Mouse (Mus musculus) embryonic facial prominence, embryonic 13.5 days (tissue): ENCODE data around the gene Prdx2. TPM values are rescaled to one million over a fixed set of nuclear protein-coding genes. Genes with fewer than 3 reads are reported as not detected.
A peak's percentile ranks its signal among the peaks of the same experiment; 100 is the strongest.

ENCODE experiments used
- ATAC-seq: fragments of 200-750 bp; cut with Nextera tagmentation; 2 replicates; pipeline ENCODE4 v1.8.0; 2017; ENCODE audit warnings: low read depth; ENCODE audit not compliant: insufficient number of reproducible peaks, insufficient read depth, low FRiP score, low TSS enrichment
- H3K27ac ChIP-seq: fragments of 300-500 bp; sonication (generic); 2 replicates; pipeline ENCODE4 v1.5.1; 2015; ENCODE audit warnings: moderate library complexity, mild to moderate bottlenecking, inconsistent platforms
- H3K27me3 ChIP-seq: fragments of 300-500 bp; sonication (generic); 2 replicates; pipeline ENCODE4 v1.6.1; 2015; ENCODE audit warnings: mild to moderate bottlenecking, inconsistent platforms
- H3K36me3 ChIP-seq: fragments of 300-500 bp; sonication (generic); 2 replicates; pipeline ENCODE4 v1.6.1; 2015; ENCODE audit warnings: mild to moderate bottlenecking, inconsistent platforms
- H3K4me1 ChIP-seq: fragments of 300-500 bp; sonication (generic); 2 replicates; pipeline ENCODE4 v1.6.1; 2015; ENCODE audit warnings: inconsistent platforms
- H3K4me2 ChIP-seq: fragments of 300-500 bp; sonication (generic); 2 replicates; pipeline ENCODE4 v1.6.1; 2015; ENCODE audit warnings: moderate library complexity, mild to moderate bottlenecking, inconsistent platforms
- H3K4me3 ChIP-seq: fragments of 300-500 bp; sonication (generic); 2 replicates; pipeline ENCODE4 v1.5.1; 2015; ENCODE audit warnings: mild to moderate bottlenecking, inconsistent platforms
- H3K9ac ChIP-seq: fragments of 300-500 bp; sonication (generic); 2 replicates; pipeline ENCODE4 v1.6.1; 2015; ENCODE audit warnings: mild to moderate bottlenecking, inconsistent platforms
- H3K9me3 ChIP-seq: fragments of 300-500 bp; sonication (generic); 2 replicates; pipeline ENCODE4 v1.6.1; 2016; ENCODE audit warnings: inconsistent platforms
- WGBS: fragments of 180-500 bp; shearing (Covaris S2); methylation state at CpG from one replicate; pipeline ENCODE4 v1.1.7; 2015; ENCODE audit warnings: mixed read lengths; 5-methylcytosine and 5-hydroxymethylcytosine counted together
- polyA plus RNA-seq: library from polyadenylated mRNA; unstranded; fragments of >200 nt; fragmentation: Nextera tagmentation; extraction: Ambion mirVana; gene quantifications from 2 replicates; pipeline ENCODE4 v1.2.1, GENCODE M21; 2015

Prdx2 gene
- polyA plus RNA-seq, 1 experiment from 2014 or later, result 1,010 TPM

DNA sequence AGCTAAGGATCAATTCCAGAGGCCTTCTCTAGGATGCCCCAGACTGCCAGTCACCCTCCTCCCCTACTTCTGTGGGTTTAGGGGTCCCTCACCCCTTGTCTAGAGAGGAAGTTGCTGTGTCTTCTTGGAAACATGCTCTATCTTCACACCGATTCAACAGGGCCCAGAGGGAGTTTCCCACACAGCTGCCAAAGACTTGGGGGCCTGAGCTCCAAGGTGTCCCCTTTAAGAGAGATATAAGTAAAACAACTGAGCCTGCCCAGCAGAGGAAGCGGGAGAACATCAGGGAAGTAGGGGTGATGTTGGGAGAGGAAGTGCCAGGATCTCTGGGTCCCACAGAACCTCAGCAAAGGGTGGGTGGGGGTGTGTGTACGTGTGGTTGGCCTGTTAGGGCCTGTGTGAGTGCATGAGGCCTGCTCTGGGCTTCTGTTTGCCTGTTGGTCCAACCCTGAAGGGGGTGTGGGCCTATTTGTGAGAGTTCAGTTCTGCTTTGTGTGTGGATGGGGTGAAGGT, 13.2 kb downstream of the Prdx2 start:
- H3K27me3 ChIP-seq, result peaks cover 47% of the 10 kb centered on the region
- H3K27ac ChIP-seq, result peak overlapping the region; percentile 68
- 63% methylated on average over 3 of the region's 3 CpGs for WGBS
- no peak overlapping the region for H3K4me2 ChIP-seq
- no peaks in the 10 kb centered on the region for H3K9me3 ChIP-seq
- H3K36me3 ChIP-seq, result no peaks in the 10 kb centered on the region
- ATAC-seq, result no peak
- no peak overlapping the region for H3K9ac ChIP-seq
- H3K4me1 ChIP-seq, result peaks cover 75% of the 10 kb centered on the region
- H3K4me3 ChIP-seq, result no peak overlapping the region

DNA sequence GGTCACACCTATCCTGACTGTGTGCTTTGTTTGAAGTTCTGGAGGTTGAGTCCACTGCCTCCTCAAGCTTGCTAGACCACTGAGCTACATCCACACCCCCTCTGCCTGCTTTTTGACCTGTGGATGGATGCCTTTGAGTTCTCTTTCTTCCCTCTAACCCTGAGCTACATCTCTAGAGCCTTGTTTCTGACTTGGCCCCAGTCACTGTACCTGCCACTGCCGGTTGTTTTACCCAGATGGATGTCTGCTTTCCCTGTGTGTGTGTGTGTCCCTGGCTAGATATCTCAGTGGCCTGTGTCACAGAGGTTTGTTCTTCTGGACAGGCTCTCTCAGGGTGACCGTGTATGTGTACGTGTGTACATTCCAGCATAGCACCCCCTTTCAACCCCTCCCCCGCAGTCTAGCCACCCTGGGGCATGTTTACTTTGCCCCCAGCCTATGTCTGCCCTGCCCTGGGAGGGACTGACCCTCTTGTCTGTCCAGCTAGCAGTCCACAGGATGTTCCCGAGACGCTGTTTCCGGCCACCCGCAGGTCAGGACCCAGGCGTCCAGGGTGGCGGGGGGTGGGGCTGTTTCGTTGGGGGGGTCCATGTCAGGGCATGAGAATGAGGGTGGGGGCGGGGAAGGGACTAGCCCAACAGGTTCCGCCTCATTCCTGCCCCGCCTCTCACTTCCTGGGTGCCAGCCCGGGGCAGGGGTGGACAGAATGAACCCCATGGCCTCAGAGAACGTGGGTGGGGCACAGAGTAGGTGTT, 15.1 kb downstream of the Prdx2 start:
- peak overlapping the region; percentile 69 for H3K9ac ChIP-seq
- ATAC-seq, result no peak
- H3K27me3 ChIP-seq, result peaks cover 28% of the 10 kb centered on the region
- no peaks in the 10 kb centered on the region for H3K9me3 ChIP-seq
- peak overlapping the region; percentile 56 for H3K4me3 ChIP-seq
- H3K27ac ChIP-seq, result peak overlapping the region; percentile 58
- WGBS, result 3% methylated on average over 16 of the region's 16 CpGs
- peaks cover 63% of the 10 kb centered on the region for H3K4me1 ChIP-seq
- peak overlapping the region; percentile 99 for H3K4me2 ChIP-seq
- no peaks in the 10 kb centered on the region for H3K36me3 ChIP-seq

DNA sequence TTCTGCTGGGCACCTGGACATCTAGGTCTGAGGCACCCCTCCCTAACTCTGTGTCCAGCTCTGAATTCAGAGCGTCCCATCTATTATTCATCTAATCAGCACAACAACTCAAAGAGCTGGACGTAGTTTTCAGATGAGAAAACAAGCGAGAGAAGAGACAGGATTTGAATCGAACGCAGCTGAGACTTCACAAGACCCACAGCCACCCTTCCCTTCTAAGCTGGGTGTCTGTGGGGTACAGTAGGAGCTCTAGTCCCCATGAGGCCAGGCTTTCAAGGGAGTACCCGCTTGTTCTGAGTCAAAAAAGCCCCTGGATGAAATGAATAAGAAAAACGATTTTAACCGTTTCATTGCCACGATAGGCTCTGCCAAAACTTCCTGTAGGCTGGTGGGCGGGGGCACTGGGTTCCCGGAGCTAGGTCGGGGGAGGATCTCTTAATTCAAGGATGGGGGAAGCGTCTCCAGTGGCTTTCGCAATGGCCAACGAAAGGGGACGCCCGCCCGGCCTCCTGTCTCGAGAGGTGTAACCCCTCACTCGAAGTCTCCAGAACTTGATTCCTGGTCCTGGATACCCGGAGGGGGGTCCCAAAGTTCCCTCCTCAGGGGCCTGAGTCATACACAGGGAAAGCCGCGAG, 15.8 kb downstream of the Prdx2 start:
- under 1% methylated on average over 23 of the region's 23 CpGs for WGBS
- Histone ChIP-seq H3K4me2 (peak overlapping the region; percentile 99), H3K36me3 (no peaks in the 10 kb centered on the region), H3K9me3 (no peaks in the 10 kb centered on the region), H3K4me3 (peak overlapping the region; percentile 56), H3K9ac (peak overlapping the region; percentile 69), H3K27ac (peak overlapping the region; percentile 62), H3K4me1 (peaks cover 57% of the 10 kb centered on the region), H3K27me3 (peaks cover 25% of the 10 kb centered on the region)
- no peak for ATAC-seq

DNA sequence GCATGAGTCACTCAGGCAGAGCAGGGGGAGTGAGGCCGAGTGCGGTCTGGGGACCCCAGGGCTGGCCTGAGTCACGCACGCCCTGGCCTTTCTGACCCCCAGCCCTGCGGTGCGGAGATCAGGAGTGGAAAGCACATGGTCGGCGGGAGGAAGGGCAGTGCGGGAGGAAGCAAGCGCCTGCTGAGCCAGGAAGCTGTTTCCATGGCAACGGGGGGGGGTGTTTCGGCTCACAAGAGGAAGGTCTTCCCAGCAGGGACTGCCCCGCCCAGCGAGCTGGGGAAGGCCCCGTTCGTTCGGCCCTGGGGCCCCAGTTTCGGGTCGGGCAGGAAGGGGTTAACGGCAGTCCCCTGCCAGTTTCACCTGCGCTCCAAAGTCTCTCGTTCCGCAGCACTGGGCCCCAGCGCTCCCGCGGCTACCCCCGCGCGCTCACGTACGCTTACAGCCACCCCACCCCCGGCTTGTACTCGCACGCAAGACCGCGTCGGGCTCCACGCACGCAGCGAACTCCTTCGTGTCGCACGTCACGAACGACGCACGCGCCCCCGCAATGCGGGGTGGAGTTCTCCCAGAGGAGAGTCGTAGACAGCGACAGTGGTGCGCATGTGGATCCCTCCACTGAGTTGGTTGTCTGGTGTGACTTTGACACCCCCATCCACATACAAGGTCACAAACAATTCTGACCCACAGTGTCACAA, 16.4 kb downstream of the Prdx2 start:
- peak overlapping the region; percentile 69 for H3K9ac ChIP-seq
- WGBS, result under 1% methylated on average over 53 of the region's 53 CpGs
- peak overlapping the region; percentile 99 for H3K4me2 ChIP-seq
- ATAC-seq, result no peak
- H3K27ac ChIP-seq, result peak overlapping the region; percentile 62
- no peaks in the 10 kb centered on the region for H3K36me3 ChIP-seq
- H3K4me3 ChIP-seq, result peak overlapping the region; percentile 56
- peaks cover 52% of the 10 kb centered on the region for H3K4me1 ChIP-seq
- peaks cover 25% of the 10 kb centered on the region for H3K27me3 ChIP-seq
- no peaks in the 10 kb centered on the region for H3K9me3 ChIP-seq

DNA sequence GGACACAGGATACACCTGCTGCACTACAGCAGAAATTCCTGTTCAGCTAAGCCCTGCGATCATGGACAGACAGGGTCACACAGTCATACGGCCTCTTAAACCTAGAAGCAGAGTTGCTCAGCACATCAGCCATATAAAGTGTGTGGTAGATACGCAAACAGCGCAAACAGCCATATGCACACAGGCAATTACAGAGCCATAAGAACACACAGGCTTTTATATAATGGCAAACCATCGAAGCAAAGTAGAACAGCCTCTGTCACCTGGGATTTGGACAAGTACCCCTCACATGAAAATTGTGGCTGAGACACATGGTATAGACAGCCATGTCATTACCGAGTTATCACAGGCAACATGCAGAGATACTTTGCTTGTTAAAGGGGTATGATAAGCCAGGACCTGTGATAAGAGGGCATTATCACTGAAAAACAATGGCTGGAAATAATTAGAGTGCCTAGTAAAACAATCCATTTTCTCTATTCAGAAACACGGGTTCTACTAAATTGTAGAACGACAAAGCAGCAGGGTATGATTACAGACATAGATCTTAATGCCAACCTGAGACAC, 17.1 kb downstream of the Prdx2 start:
- ATAC-seq, result no peak
- 33% methylated on average over 8 of the region's 8 CpGs for WGBS
- H3K4me3 ChIP-seq, result peak overlapping the region; percentile 56

DNA sequence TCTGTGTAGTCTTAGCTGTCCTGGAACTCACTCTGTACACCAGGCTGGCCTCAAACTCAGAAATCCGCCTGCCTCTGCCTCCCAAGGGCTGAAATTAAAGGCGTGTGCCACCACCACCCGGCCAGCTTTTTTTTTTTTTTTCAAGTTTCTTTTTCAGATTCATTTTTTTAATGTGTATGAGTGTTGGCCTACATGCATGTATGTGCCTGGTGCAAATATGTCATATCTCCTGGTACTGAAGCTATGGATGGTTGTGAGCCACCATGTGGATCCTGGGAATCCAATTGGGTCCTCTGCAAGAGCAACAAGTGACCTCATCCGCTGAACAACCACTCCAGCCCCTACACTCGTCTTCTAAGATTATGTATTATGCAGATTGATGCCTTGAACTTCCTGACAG, 18.0 kb downstream of the Prdx2 start:
- H3K4me2 ChIP-seq, result no peak overlapping the region
- 75% methylated on average over 5 of the region's 5 CpGs for WGBS
- no peak overlapping the region for H3K9ac ChIP-seq
- H3K9me3 ChIP-seq, result no peaks in the 10 kb centered on the region
- H3K36me3 ChIP-seq, result no peaks in the 10 kb centered on the region
- peaks cover 43% of the 10 kb centered on the region for H3K4me1 ChIP-seq
- no peak for ATAC-seq
- H3K4me3 ChIP-seq, result no peak overlapping the region
- H3K27ac ChIP-seq, result no peak overlapping the region
- H3K27me3 ChIP-seq, result peaks cover 25% of the 10 kb centered on the region

More for the DNA sequence above, 17.1 kb downstream of the Prdx2 start:
- Histone ChIP-seq H3K36me3 (no peaks in the 10 kb centered on the region), H3K27ac (peak overlapping the region; percentile 62), H3K27me3 (peaks cover 25% of the 10 kb centered on the region), H3K4me1 (peaks cover 52% of the 10 kb centered on the region), H3K4me2 (peak overlapping the region; percentile 99), H3K9ac (peak overlapping the region; percentile 69), H3K9me3 (no peaks in the 10 kb centered on the region)

DNA sequence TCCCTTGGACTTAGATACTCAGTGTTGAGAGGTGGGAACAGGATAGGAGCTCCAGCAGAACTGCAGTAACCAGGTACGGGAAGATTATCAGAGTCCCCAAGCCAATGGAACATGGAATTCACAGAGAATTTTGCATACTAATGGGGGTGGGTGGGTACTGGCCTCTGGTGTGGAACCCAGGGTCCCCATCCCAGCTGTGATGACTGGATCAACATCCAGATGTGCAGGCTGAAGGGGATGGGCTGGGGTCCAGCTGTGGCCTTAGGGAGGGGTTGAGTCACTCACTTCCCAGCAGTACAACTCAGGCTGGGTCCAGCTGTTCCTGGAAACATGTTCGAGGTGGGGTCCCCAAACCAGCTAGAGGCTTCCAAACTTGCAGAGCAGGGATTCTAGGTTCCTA, 18.5 kb downstream of the Prdx2 start:
- Histone ChIP-seq H3K9me3 (no peaks in the 10 kb centered on the region), H3K27ac (no peak overlapping the region), H3K4me1 (peaks cover 40% of the 10 kb centered on the region), H3K4me3 (no peak overlapping the region), H3K36me3 (no peaks in the 10 kb centered on the region), H3K27me3 (peaks cover 25% of the 10 kb centered on the region), H3K4me2 (no peak overlapping the region), H3K9ac (no peak overlapping the region)
- 65% methylated on average over 2 of the region's 2 CpGs for WGBS
- no peak for ATAC-seq

DNA sequence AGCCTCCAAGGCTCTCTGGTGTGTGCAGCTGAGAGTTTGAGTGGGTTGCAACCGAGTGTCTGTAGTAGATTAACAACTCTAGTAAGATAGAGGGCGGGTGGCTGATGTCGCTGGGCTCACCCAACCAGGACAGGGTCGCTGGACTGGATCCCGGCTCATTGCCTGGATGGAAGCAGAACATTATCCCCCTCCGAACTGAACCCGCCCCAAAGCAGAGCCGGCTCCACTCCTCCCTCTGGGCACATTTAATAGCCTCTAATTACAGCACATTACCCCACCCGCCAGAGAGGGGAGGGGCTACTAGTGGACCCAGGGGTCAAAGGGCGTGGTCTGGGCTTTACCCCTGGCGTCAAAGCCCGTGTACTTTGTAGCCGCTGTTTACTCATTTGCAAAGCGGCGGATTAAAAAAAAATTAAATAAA, 19.9 kb downstream of the Prdx2 start:
- H3K4me3 ChIP-seq, result peak overlapping the region; percentile 62; the same call in 1 of the 2 replicates
- H3K27ac ChIP-seq, result peak overlapping the region; percentile 71
- ATAC-seq, result no peak
- peaks cover 35% of the 10 kb centered on the region for H3K4me1 ChIP-seq
- WGBS, result 8% methylated on average over 15 of the region's 15 CpGs
- H3K4me2 ChIP-seq, result peak overlapping the region; percentile 90
- H3K9me3 ChIP-seq, result no peaks in the 10 kb centered on the region
- H3K27me3 ChIP-seq, result peaks cover 22% of the 10 kb centered on the region
- H3K36me3 ChIP-seq, result no peaks in the 10 kb centered on the region
- H3K9ac ChIP-seq, result peak overlapping the region; percentile 49; the same call in 1 of the 2 replicates

DNA sequence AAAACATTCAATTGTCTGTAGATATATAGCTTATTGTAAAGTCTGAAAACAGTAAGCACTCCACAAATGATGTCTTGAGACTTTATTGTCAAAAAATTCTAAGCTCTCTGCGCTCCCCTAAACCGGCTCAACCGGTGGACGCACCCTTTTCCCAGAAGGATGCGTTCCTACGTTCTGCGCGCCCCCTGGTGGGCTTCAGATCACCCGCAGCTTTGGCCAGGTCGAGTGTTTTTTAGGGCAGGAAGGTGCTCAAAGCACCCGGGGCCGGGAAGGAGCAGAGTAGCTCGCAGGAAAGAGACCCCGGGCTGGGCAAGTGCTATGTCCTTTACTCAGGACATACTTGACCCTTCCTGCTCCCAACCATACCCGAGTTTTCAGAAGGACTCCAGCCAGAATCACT, 20.4 kb downstream of the Prdx2 start:
- peak overlapping the region; percentile 69 for H3K9ac ChIP-seq
- peak overlapping the region; percentile 62 for H3K4me3 ChIP-seq
- 0% methylated on average over 15 of the region's 15 CpGs for WGBS
- peak; percentile 56; the same call in 1 of the 2 replicates for ATAC-seq
- 0 out of 2 replicates have a peak, but pooled peaks cover 2% of the 10 kb centered on the region for H3K36me3 ChIP-seq
- H3K4me1 ChIP-seq, result peaks cover 30% of the 10 kb centered on the region
- peak overlapping the region; percentile 64; the same call in 1 of the 2 replicates for H3K27ac ChIP-seq
- H3K4me2 ChIP-seq, result peak overlapping the region; percentile 90
- no peaks in the 10 kb centered on the region for H3K9me3 ChIP-seq
- peaks cover 19% of the 10 kb centered on the region for H3K27me3 ChIP-seq

DNA sequence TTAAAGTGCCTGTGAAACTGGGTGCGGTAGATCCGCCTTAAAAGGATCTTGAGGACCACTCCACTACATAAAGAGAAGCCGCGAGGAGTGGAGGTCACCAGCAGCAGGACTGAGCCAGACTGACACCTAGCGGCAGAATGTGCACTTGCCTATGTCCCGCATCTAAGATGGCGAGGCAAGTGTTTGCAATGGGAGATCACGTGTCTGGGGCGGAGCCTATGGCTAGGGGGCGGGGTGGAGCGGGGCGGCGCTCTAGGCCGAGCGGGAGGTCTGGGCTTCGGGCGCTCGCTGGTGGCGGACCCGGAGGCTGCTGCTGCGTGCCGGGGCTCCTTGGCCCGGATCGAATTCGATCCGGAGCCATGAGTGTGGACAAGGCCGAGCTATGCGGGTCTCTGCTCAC, 21.0 kb downstream of the Prdx2 start, which contains the start of gene Hook2:
Gene Hook2, plus strand, starts transcription at position 255 of the 400 bp plus-strand sequence.
- under 1% methylated on average over 28 of the region's 28 CpGs for WGBS
- Histone ChIP-seq H3K4me2 (peak within 1 kb of the TSS; percentile 90), H3K9me3 (no peaks in the 10 kb centered on the region), H3K27ac (peak within 1 kb of the TSS; percentile 77), H3K36me3 (0 out of 2 replicates have a peak, but pooled peaks cover 5% of the 10 kb centered on the region), H3K9ac (peak within 1 kb of the TSS; percentile 78), H3K4me3 (peak within 1 kb of the TSS; percentile 62), H3K27me3 (peaks cover 20% of the 10 kb centered on the region), H3K4me1 (peaks cover 25% of the 10 kb centered on the region)
- peak; percentile 88 for ATAC-seq

DNA sequence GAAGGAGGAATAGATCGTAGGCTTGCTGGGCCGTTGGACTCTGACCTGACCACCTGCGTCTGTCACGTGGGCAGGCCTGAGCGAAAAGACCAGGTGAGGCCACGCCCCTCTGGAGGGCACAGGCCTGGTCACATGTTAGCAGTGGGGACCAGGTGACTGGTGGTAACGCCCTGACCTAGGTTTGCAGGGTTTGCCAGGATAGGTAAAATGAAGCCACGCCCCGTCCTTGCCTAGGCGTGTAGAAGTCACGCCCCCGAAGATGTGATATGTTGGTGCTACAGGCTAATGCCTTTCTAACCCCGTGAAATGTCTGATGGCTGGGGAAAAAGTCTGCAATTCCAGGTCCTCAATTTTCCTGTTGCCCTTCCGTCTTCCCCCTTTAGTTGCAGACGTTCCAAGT, 21.4 kb downstream of the Prdx2 start:
- peak; percentile 74 for ATAC-seq
- peaks cover 25% of the 10 kb centered on the region for H3K4me1 ChIP-seq
- no peaks in the 10 kb centered on the region for H3K9me3 ChIP-seq
- H3K27ac ChIP-seq, result peak overlapping the region; percentile 77
- H3K9ac ChIP-seq, result peak overlapping the region; percentile 78
- peak overlapping the region; percentile 90 for H3K4me2 ChIP-seq
- H3K36me3 ChIP-seq, result 0 out of 2 replicates have a peak, but pooled peaks cover 7% of the 10 kb centered on the region
- under 1% methylated on average over 15 of the region's 15 CpGs for whole genome bisulfite sequencing
- peaks cover 20% of the 10 kb centered on the region for H3K27me3 ChIP-seq
- H3K4me3 ChIP-seq, result peak overlapping the region; percentile 62
